Mouse (Mus musculus) ES-E14 (cell line): ENCODE measurements around the gene Fndc3b. TPM values are rescaled to one million over a fixed set of nuclear protein-coding genes. Genes with fewer than 3 reads are reported as not detected.

Experiments used
- DNase-seq: peaks from one replicate; pipeline ENCODE4 v3.0.0-alpha.2; 2013; ENCODE audit warnings: low read depth, low spot score
- H3K27ac ChIP-seq: 2 replicates; pipeline ENCODE4 v1.5.1; 2012; ENCODE audit warnings: low read depth, mild to moderate bottlenecking, low read length, moderate library complexity, mixed read lengths; ENCODE audit not compliant: poor library complexity, insufficient read depth, severe bottlenecking
- H3K36me3 ChIP-seq: 2 replicates; pipeline ENCODE4 v1.6.1; 2012; ENCODE audit warnings: mild to moderate bottlenecking, low read length, moderate library complexity, mixed read lengths; ENCODE audit not compliant: control insufficient read depth, poor library complexity, insufficient read depth, severe bottlenecking
- H3K4me1 ChIP-seq, 2 experiments: fragments of 150-350 bp in 1 of 2; sonication (generic) in 1 of 2; 2 replicates each; pipeline ENCODE4 v1.6.1; 2012; ENCODE audit warnings: low read length in 2 of 2, mild to moderate bottlenecking in 1 of 2, mixed read lengths in 1 of 2; ENCODE audit not compliant: control insufficient read depth in 2 of 2, insufficient read depth in 2 of 2, poor library complexity in 1 of 2
- H3K4me3 ChIP-seq, 2 experiments: fragments of 150-350 bp in 1 of 2; sonication (generic) in 1 of 2; 2 replicates each; pipeline ENCODE4 v1.5.1; 2012; ENCODE audit warnings: low read length in 2 of 2, low read depth in 1 of 2, mild to moderate bottlenecking in 1 of 2, mixed read lengths in 1 of 2; ENCODE audit not compliant: insufficient read depth in 1 of 2, poor library complexity in 1 of 2, severe bottlenecking in 1 of 2
- H3K9ac ChIP-seq: 2 replicates; pipeline ENCODE4 v1.6.1; 2012; ENCODE audit warnings: low read depth, mild to moderate bottlenecking, low read length, mixed read lengths; ENCODE audit not compliant: poor library complexity, insufficient read depth, severe bottlenecking
- H3K9me3 ChIP-seq: fragments of 150-350 bp; sonication (generic); 2 replicates; pipeline ENCODE4 v1.6.1; 2012; ENCODE audit warnings: low read depth, mild to moderate bottlenecking, low read length; ENCODE audit not compliant: control insufficient read depth, insufficient read depth
- CHD2 ChIP-seq: IDR thresholded peaks from 2 replicates; pipeline ENCODE4 v1.6.1; 2014; ENCODE audit warnings: mild to moderate bottlenecking, low read depth, low read length, inconsistent platforms
- HCFC1 ChIP-seq: IDR thresholded peaks from 2 replicates; pipeline ENCODE4 v1.6.1; 2012; ENCODE audit warnings: low read length, inconsistent platforms, borderline replicate concordance; ENCODE audit not compliant: insufficient read depth
- MAFK ChIP-seq: IDR thresholded peaks from 2 replicates; pipeline ENCODE4 v1.6.1; 2014; ENCODE audit warnings: mild to moderate bottlenecking, low read depth, low read length, inconsistent platforms; ENCODE audit not compliant: insufficient read depth
- ZC3H11A ChIP-seq: IDR thresholded peaks from 2 replicates; pipeline ENCODE4 v1.6.1; 2012; ENCODE audit warnings: low read depth, mild to moderate bottlenecking, inconsistent platforms, low read length, borderline replicate concordance
- ZNF384 ChIP-seq: IDR thresholded peaks from 2 replicates; pipeline ENCODE4 v1.6.1; 2012; ENCODE audit warnings: low read depth, low read length, inconsistent platforms
- in situ Hi-C, 2 experiments: fragments of 600-800 bp; cut with MboI; formaldehyde crosslinking; loops; one replicate each; pipeline ENCODE4 v1.15.1; 2025; ENCODE audit warnings: low sequenced_read_pairs in 2 of 2, inconsistent platforms in 1 of 2; ENCODE audit not compliant: unreplicated experiment in 2 of 2
- total RNA-seq: library from RNA; depleted of rRNA; stranded (reverse); fragments of 300-350 nt; gene quantifications from 2 replicates; pipeline ENCODE4 v1.2.3, GENCODE M21; 2012

Fndc3b gene
- total RNA-seq, 1 experiment = 16.6 TPM

- Histone ChIP-seq H3K4me1 (no peaks in the 10 kb centered on the region), H3K9me3 (no peaks in the 10 kb centered on the region), H3K27ac (no peak overlapping the region), H3K36me3 (peaks cover 6% of the 10 kb centered on the region; the same call in 1 of the 2 replicates), H3K9ac (no peak overlapping the region), H3K4me3 (no peak overlapping the region)
- no peak for TF ChIP-seq MAFK
- TF ChIP-seq ZC3H11A = no peak
- TF ChIP-seq HCFC1 = no peak
- TF ChIP-seq ZNF384 = no peak
- TF ChIP-seq CHD2 = no peak
- no peak for DNase-seq
- in situ Hi-C loops = no loop called here
These were observed 216.4 kb downstream of the Fndc3b start for GRCm38 (mm10) chr3:27494698-27495097.

DNA sequence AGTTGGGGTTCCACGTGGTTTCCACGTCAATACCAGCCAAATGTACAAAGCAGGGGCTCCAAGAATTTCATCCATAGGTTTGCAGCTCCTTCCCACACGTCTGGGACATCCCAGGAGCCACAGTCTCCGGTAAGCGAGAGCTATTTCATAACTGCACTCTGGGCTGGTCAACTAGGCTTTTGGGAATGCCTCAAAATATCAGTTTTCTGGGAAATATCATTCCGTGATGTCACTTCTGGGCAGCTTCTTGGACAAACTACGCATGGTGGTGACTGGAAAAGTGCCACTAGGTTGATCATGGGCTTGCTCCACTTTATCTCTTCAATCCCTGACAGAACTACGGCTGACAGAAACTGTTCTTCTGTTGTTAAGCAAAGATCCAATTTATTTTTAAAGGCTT lies 217.0 kb downstream of the Fndc3b start:
- TF ChIP-seq ZNF384 (no peak), HCFC1 (no peak), MAFK (no peak), ZC3H11A (no peak), CHD2 (no peak)
- Histone ChIP-seq H3K9me3 (no peaks in the 10 kb centered on the region), H3K27ac (no peak overlapping the region), H3K9ac (no peak overlapping the region), H3K4me3 (no peak overlapping the region), H3K4me1 (no peaks in the 10 kb centered on the region), H3K36me3 (peaks cover 6% of the 10 kb centered on the region; the same call in 1 of the 2 replicates)
- DNase-seq = no peak
- in situ Hi-C loops = no loop called here

GRCm38 (mm10) chr3:27491821-27492220 lies 219.3 kb downstream of the Fndc3b start:
- H3K9ac ChIP-seq = no peak overlapping the region
- peaks cover 6% of the 10 kb centered on the region; the same call in 1 of the 2 replicates for H3K36me3 ChIP-seq
- in situ Hi-C loops = no loop called here
- H3K4me1 ChIP-seq = no peaks in the 10 kb centered on the region
- TF ChIP-seq ZNF384 = no peak
- no peak for TF ChIP-seq MAFK
- no peak for TF ChIP-seq CHD2
- no peak for TF ChIP-seq ZC3H11A
- TF ChIP-seq HCFC1 = no peak
- H3K27ac ChIP-seq = no peak overlapping the region
- no peak for DNase-seq
- no peak overlapping the region for H3K4me3 ChIP-seq
- no peaks in the 10 kb centered on the region for H3K9me3 ChIP-seq

DNA sequence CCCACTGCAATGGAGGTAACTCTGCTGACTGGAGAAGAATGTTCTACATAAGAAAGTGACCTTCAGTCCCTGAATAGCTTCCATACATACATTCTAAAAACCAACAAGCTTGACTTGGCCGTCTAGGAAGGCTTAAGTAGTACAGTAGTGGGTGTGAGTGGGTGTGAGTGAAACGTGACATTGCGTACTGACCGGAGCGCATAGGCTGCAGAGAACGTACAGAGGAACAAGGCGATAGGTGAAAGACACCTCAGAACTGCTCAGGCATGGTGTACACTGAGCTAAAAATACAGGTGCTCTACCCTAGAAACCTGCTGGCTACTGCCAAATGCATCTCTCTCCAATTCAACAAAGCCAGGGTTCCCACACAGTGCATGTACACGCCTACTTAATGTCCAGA lies 219.7 kb downstream of the Fndc3b start:
- H3K36me3 ChIP-seq = peaks cover 6% of the 10 kb centered on the region; the same call in 1 of the 2 replicates
- H3K27ac ChIP-seq = no peak overlapping the region
- H3K4me3 ChIP-seq = no peak overlapping the region
- TF ChIP-seq ZC3H11A (no peak), HCFC1 (no peak), CHD2 (no peak), ZNF384 (no peak), MAFK (no peak)
- H3K4me1 ChIP-seq = no peaks in the 10 kb centered on the region
- no peaks in the 10 kb centered on the region for H3K9me3 ChIP-seq
- DNase-seq = no peak
- in situ Hi-C loops = no loop called here
- H3K9ac ChIP-seq = no peak overlapping the region

DNA sequence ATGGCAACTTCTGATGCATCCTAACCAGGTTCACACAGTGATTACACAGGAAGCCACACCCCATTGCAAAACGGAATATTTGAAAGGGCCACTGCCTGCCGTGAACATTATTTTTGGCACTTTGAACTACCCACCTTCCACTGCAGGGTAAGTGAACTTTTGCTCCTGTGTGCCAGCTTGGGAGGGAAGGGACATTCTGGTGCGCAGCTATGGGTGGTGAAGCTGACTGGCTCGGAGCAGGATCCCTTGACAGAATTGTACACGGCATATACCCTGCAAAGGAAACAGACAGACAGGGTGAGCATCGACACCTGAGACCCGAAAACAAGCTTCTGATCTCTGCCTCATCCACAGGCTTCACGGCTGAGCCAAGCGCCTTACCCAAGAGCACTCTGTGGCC lies 220.2 kb downstream of the Fndc3b start:
- in situ Hi-C loops = no loop called here
- no peak for DNase-seq
- no peaks in the 10 kb centered on the region for H3K4me1 ChIP-seq
- H3K27ac ChIP-seq = no peak overlapping the region
- H3K9ac ChIP-seq = no peak overlapping the region
- no peaks in the 10 kb centered on the region for H3K9me3 ChIP-seq
- no peak overlapping the region for H3K4me3 ChIP-seq
- TF ChIP-seq MAFK (no peak), CHD2 (no peak), ZC3H11A (no peak), ZNF384 (no peak), HCFC1 (no peak)
- peaks cover 9% of the 10 kb centered on the region; the same call in 1 of the 2 replicates for H3K36me3 ChIP-seq
